Mouse (Mus musculus) small intestine, adult 2 months (tissue): ENCODE measurements at regions not wholly inside any gene's neighbourhood (a gene's known extent, or its start where the extent isn't known, plus 50 kb on each side); places are given as distances from the start of the nearest gene placed in this dataset.

Experiments
- CTCF ChIP-seq: fragments of 200-500 bp; IDR thresholded peaks from 2 replicates; pipeline ENCODE4 v1.5.1; 2012; ENCODE audit warnings: low read depth, mild to moderate bottlenecking, control low read depth, inconsistent platforms, low read length, moderate library complexity, mixed read lengths; ENCODE audit not compliant: insufficient replicate concordance, insufficient read length; ENCODE audit errors: extremely low read depth
- POLR2A ChIP-seq: fragments of 200-500 bp; IDR thresholded peaks from 2 replicates; pipeline ENCODE4 v1.6.1; 2012; ENCODE audit warnings: low read depth, mild to moderate bottlenecking, control low read depth, inconsistent platforms, low read length, moderate library complexity

- TF ChIP-seq POLR2A = no peak
- no peak for TF ChIP-seq CTCF
Observed at GRCm38 (mm10) chr15:5504502-5504901, 260.5 kb upstream of the Ptger4 start.
